Mouse (Mus musculus) regulatory T cell (primary cell): ENCODE results near the gene Sacm1l.

Experiments
- in situ Hi-C: fragments of 300-600 bp; cut with MboI, MseI; formaldehyde crosslinking; loops from one replicate; pipeline ENCODE4 v1.15.1; 2025; ENCODE audit warnings: high pct_unique_total_duplicates

Sacm1l gene

GRCm38 (mm10) chr9:123529392-123530157, at the start of gene Sacm1l:
Gene Sacm1l, plus strand, starts transcription at chr9:123529759.
- in situ Hi-C loops: loop anchor here (5.0 kb wide), 1 partner anchor 42 kb away; no protein-coding TSS in a partner anchor

- in situ Hi-C loops: no loop called here
Measured at GRCm38 (mm10) chr9:123479876-123480252, 49.7 kb upstream of the Sacm1l start.

DNA sequence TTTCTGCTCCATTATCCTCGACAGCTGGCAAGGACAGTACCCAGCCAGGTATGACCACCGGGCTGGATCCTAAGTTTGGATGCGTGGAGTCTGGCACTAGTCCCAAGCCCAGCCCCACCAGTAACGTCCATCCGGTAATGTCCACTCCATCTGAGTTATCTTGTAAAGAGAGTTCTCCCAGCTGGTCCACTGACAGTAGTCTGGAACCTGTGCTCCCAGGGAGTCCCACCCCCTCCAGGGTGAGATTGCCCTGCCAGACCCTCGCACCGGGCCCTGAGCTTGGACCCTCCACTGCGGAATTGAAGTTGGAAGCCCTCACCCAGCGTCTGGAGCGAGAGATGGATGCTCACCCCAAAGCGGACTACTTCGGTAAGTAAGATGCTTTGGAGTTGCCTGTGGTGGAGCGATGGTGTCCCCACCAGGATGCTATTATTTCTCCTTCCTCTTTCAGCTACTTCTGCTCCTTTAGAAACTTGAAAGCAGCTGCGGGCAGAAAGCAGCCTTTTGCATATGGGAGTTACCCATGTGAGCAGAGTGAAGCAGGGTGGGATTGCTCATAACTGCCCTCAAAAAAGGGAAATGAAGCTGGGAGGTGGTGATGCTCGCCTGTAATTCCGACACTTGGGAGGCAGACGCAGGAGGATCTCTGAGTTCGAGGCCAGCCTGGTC, 49.2 kb upstream of the Sacm1l start:
- in situ Hi-C loops: no loop called here

DNA sequence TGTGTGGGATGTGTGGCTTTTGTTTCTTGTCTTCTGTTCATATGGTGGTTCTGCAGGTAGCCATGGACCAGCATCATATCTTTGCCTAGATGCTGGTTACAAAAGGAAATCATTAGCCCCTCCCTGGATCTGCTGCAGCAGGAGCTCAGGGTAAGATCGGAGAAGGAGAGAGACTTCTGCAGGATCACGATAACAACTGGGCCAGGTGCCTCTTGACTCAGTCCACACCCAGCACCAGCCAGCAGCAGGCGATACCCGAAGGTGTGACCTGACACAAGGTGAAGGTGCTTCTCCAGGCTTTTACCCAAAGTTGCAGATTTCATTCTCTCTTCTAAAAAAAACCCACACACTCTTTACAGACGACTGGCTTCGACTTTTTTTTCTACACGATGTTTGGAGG, 48.4 kb upstream of the Sacm1l start:
- in situ Hi-C loops: no loop called here

- in situ Hi-C loops: no loop called here
Measured at GRCm38 (mm10) chr9:123483598-123483997, 46.0 kb upstream of the Sacm1l start.

- in situ Hi-C loops: loop anchor here (5.0 kb wide), 1 partner anchor 42 kb away; the partner anchor contains the start of gene Sacm1l
Measured at GRCm38 (mm10) chr9:123484830-123485229, 44.7 kb upstream of the Sacm1l start.

DNA sequence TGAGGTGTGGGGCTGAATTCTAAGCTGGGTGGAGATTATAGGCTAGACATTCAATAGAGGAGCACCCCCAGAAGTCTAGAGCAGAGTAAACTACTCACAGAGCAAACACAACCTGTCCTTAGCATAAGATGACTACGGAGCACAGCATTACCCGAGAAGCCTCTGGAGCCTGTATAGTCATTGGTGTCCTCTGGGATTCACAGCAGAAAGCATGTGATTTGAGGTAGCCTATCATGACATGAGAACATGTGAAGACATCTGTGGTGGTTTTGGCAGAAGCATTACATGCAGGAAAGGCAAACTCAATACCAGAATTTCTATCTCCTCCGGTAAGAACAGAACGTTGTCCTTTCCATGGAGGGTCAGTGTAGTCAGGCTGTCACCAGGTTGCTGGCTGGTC, 44.0 kb upstream of the Sacm1l start:
- in situ Hi-C loops: loop anchor here (5.0 kb wide), 1 partner anchor 42 kb away; the partner anchor contains the start of gene Sacm1l

DNA sequence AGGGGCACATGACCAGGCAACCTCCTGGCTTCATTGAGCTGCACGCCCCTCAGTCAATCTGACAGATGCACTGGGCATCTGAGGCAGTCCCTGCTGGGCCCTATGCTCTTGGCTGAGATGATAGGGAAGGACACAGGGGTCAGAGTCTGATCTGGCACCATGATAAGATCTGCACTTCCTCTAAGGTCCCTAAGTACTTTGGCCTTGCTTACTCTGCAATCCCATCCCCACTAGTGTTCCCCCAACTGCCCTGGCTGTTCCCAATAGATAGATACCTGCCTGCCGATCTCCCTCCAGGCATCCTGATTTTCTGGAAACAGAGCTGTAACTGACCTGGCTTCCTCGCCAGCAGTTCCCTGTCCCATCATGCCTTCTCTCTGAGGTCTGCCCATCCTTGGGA, 42.9 kb upstream of the Sacm1l start:
- in situ Hi-C loops: loop anchor here (5.0 kb wide), 1 partner anchor 41 kb away; the partner anchor contains the start of gene Sacm1l

GRCm38 (mm10) chr9:123489073-123489472, 40.5 kb upstream of the Sacm1l start:
- in situ Hi-C loops: loop anchor here (5.0 kb wide), 1 partner anchor 38 kb away; the partner anchor contains the start of gene Sacm1l

DNA sequence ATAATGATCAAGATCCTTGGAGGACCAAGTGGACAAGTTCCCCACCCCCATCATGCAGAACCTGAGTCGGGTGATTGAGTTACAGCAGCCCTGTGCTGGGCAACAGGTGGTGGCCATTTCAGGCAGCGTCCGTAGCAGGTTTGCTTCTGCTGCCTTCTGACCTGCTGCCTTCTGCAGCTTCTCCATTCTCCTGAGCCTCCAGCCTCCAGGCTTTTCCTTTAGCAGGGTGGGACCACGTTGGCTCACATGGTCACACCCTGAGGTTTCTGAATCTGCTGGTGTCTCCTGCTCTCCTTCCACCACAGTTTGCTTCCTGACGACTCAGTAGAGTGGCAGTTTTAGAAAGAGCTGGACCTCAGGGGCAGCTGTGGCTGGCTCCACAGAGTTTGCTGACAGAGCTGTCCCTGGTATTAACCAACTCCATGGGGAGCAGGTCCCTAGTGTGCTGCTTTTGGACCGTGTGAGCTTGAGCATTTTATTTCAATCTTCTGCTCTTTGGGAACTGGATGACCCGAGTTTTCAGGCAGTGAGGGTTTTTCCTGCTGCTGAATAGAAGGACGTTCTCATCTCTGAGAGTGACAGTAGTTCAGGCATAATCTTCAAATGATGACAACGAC, 39.7 kb upstream of the Sacm1l start:
- in situ Hi-C loops: loop anchor here (5.0 kb wide), 1 partner anchor 37 kb away; the partner anchor contains the start of gene Sacm1l

DNA sequence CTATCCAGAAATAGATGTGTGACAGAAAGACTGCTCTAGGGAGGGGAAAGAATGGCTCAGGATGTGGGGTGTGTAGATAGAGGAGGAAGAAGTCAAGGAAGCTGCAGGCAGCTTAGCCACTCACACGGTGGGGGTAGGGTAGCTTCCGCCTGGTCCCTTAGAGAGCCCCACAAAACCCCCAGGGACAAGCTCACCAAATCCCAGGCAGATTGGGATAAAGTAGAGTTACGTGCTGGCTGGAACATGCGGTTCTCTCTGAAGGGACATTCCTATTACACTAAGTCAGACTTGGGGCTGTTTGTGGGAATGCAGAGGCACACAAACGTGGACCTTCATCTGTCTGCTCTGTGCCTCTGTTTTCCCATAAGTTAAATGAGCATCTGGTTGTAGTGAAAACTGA, 38.6 kb upstream of the Sacm1l start:
- in situ Hi-C loops: no loop called here

DNA sequence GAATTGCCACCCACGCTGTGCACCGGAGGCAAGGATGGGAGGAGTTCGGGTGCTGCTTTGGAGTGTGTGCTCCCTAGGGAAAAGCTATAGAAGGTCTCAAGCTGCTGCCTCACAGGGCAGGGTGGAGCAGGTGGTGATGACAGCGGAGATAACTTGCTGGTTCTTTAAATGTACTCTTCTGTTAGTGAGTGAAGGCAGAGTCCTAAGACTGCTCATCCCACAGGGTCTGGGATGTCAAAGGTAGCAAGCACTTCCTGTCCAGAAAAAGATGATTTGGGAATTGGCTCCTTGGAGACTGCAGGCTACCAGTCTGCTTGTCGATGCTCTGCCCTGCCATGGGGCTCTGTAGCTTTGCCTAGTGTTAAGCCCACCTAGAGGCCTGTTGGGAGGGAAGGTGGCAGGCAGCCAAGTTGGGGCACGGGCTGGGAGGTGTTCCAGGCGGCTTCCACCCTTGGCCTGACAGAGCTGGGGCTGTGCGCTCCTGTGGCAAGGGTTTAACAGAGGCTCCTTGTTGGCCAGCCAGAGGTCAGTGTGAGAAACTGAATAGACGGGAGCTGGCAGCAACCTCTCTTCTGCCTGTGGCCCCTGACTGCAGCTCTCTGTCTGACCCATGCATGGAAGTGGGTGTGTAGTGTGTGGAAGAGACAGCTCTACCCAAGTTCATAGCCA, 37.5 kb upstream of the Sacm1l start:
- in situ Hi-C loops: no loop called here

- in situ Hi-C loops: no loop called here
Measured at GRCm38 (mm10) chr9:123496665-123497064, 32.9 kb upstream of the Sacm1l start.

DNA sequence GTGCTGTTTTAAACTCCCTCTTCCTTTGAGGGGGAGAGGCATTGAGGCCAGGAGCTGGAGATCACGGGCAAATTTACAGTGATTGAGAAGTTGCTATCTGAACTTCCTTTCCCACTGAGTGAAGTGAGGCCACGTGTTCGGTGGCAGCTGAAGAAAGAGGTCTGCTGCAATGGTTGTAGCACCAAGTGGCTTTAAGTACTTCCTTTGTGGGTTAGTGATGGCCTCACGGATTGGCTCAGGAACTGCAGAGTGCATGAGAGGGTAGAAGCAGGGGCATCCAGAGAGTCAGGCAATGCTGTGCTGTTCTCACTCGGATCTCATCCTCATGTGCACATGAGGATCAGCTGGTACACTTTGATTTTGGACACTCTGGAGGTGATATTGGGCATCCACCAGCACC, 31.7 kb upstream of the Sacm1l start:
- in situ Hi-C loops: no loop called here

- in situ Hi-C loops: no loop called here
Measured at GRCm38 (mm10) chr9:123500480-123500879, 29.1 kb upstream of the Sacm1l start.

- in situ Hi-C loops: no loop called here
Measured at GRCm38 (mm10) chr9:123503171-123503834, 26.3 kb upstream of the Sacm1l start.

DNA sequence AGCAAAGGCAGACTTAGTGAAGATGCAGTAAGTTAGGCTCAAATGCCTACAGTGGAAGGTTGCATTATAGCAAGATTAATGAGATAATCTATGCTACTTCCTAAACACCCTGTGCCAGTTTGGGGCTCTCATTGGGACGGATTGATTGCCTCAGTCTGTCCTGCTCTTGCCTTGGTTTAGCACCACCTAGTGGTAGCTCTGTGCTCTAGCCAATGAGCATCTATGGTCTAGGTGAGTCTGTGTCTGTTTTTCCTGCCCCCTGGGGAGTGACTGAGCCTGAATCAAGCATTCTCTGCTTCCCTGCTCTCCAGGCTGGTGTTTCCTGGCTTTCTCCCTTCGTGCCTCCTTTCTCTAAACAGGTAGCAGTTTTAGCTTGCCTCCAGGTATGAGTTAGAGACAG, 25.2 kb upstream of the Sacm1l start:
- in situ Hi-C loops: no loop called here

DNA sequence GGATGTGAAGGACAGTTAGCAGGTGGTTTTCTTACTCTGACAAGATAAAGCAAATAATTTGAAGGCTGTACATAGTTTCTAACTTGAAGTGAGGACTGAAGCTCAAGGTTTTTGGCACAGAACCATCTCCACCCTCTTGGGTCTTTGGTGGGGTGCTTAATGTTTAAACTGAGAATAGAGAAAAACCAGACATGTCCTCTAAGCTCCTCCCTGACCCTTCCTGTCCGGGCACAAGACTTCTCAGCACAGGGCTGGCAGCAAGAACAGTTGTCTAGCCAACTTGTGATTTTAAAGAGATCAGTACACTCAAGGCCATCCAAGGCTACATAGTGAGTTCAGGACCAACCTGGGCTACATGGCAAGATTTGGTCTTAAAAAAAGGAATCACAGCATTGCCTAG, 24.0 kb upstream of the Sacm1l start:
- in situ Hi-C loops: no loop called here

GRCm38 (mm10) chr9:123506270-123507146, 23.1 kb upstream of the Sacm1l start:
- in situ Hi-C loops: no loop called here

DNA sequence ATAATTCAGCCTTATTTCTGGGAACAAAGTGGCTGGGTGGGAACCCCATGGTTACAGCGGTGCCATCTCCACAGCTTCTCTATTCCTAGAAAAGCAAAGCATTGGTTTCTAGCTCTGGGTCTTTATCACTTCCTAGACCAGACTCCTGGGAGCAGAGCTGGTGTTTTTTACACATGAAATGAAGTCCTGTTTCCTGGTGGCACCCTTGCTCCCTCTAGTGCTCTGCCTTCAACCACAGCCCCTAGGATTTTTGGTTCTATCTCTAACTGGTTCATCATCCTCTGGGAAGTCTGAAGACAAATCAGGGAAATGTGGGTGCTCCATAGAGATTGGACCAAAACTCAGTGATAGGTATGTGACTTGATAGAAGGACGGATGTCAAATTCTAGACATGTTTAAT, 22.2 kb upstream of the Sacm1l start:
- in situ Hi-C loops: no loop called here
